Mouse (Mus musculus): ENCODE data around the gene Scnn1a. TPM values are rescaled to one million over a fixed set of nuclear protein-coding genes. Genes with fewer than 3 reads are reported as not detected.

Gene Scnn1a
- polyA plus RNA-seq, 2 experiments = 1.9 to 2.5 TPM

DNA sequence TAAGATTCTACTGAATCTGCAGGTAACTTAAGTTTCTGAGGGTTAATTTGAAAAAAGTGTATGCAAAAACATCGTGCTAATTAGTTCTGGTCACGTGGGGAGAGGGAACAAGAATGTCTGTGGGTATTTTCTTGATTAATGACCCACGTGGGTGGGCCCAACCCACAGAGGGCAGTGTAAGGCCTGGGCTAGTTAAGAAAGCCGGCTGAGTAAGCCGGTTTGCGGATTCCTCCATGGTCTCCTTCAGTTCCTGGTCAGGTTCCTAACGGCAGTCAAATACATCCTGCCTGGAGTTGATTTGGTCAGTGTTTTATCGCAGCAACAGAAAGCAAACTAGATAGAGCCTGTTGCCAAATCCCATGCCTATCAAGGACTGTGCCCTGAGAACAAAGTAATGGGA, 36.2 kb upstream of the Scnn1a start:
- no peak overlapping the region for H3K9ac ChIP-seq (ENCODE audit: low read depth, low read length, severe bottlenecking)
- WGBS = 36% methylated on average over 8 of the region's 8 CpGs

DNA sequence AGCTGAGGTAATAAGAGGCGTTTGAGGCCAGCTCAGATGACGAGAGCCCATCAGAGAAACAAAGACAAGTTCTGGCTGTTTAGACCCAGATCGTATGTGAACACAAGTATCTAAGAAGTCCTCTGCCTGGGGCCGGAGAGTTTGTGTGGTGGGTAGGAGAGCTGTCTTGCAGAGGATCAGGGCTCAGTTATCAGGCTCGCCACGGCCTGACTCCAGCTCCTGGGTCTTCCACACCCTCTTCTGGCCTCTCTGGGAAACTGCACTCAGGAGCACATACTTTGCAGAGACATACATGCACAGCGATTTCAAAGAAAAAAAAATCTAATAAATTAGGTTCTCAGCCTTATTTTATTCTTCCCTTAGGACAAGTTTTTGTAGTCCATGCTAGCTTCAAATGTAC, 35.7 kb upstream of the Scnn1a start:
- Histone ChIP-seq H3K27ac (replicated peaks; ENCODE audit: low read depth, low read length) (no peak overlapping the region), H3K4me2 (replicated peaks; ENCODE audit: low read depth, low read length, severe bottlenecking) (no peak overlapping the region), H3K4me3 (replicated peaks; ENCODE audit: low read length) (no peak overlapping the region), H3K9ac (ENCODE audit: low read depth, low read length, severe bottlenecking) (no peak overlapping the region), H3K27me3 (ENCODE audit: control insufficient read depth, insufficient read depth, low read length) (no peaks in the 10 kb centered on the region), H3K36me3 (ENCODE audit: control insufficient read depth, insufficient read depth, low read length) (no peaks in the 10 kb centered on the region), H3K4me1 (ENCODE audit: control insufficient read depth, insufficient read depth, low read length) (peaks cover 8% of the 10 kb centered on the region; the same call in 1 of the 2 replicates), H3K9me3 (ENCODE audit: control insufficient read depth, low read length) (no peaks in the 10 kb centered on the region)
- DNase-seq (ENCODE audit: low spot score) = no peak
- 91% methylated on average over 7 of the region's 7 CpGs for WGBS
- no peak for ATAC-seq (ENCODE audit: low FRiP score, low read depth)
- no peak for TF ChIP-seq POLR2A (IDR thresholded peaks at IDR 0.05; ENCODE audit: borderline replicate concordance, extremely low read depth, insufficient read depth, insufficient read length)

More for the DNA sequence above, 36.2 kb upstream of the Scnn1a start:
- DNase-seq (ENCODE audit: low spot score) (no peak), ATAC-seq (ENCODE audit: low FRiP score, low read depth) (no peak)
- H3K4me1 ChIP-seq (ENCODE audit: control insufficient read depth, insufficient read depth, low read length) = peaks cover 8% of the 10 kb centered on the region; the same call in 1 of the 2 replicates
- no peak overlapping the region for H3K4me2 ChIP-seq (replicated peaks; ENCODE audit: low read depth, low read length, severe bottlenecking)
- H3K36me3 ChIP-seq (ENCODE audit: control insufficient read depth, insufficient read depth, low read length) = no peaks in the 10 kb centered on the region
- TF ChIP-seq POLR2A (IDR thresholded peaks at IDR 0.05; ENCODE audit: borderline replicate concordance, extremely low read depth, insufficient read depth, insufficient read length) = no peak
- no peak overlapping the region for H3K4me3 ChIP-seq (replicated peaks; ENCODE audit: low read length)
- no peak overlapping the region for H3K27ac ChIP-seq (replicated peaks; ENCODE audit: low read depth, low read length)
- H3K27me3 ChIP-seq (ENCODE audit: control insufficient read depth, insufficient read depth, low read length) = no peaks in the 10 kb centered on the region
- H3K9me3 ChIP-seq (ENCODE audit: control insufficient read depth, low read length) = no peaks in the 10 kb centered on the region

DNA sequence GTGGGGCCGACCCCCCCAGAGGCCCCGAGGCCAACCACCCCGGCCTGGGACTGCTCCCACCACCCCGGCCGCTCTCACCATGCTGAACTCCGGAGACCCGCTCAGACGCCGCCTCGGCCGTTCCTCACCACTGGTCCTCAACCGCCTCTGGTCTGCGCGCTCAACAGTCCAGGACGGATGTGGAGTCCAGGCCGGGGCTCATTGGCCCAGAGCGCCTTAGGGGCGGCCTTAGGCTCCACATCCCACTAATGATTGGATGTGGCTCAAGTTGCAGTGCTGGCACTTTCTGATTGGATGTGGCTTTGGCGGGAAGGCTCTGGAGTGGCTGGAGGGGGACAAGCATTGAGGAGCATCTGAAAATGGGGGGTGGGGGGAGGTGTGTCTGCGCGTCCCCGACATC, 34.6 kb upstream of the Scnn1a start, which contains the start of gene Tuba3a:
TSS of gene Tuba3a (minus strand) at position 153 of the 400 bp plus-strand sequence.
- no peak within 1 kb of the TSS for H3K27ac ChIP-seq (replicated peaks; ENCODE audit: low read depth, low read length)
- 93% methylated on average over 21 of the region's 22 CpGs for WGBS

DNA sequence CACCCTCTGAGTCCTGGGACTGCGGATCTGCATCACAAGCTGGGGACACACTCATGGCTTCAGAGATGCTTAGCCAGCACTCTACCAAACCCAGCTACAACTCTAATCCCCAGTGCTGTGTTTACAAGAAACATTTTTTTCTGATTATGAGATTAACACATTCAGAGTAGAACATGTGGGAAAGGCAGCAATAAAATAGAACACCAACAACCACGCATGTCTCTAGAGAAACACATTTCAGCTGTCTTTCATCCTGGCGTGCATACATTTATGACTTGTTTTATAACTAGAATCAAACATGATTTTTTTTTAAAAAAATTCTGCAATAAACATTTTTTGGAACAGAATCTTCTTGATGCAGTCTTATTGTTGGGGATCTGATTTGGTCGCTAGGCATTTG, 33.5 kb upstream of the Scnn1a start:
- H3K27ac ChIP-seq (replicated peaks; ENCODE audit: low read depth, low read length) = no peak overlapping the region

More for the DNA sequence above, 34.6 kb upstream of the Scnn1a start, which contains the start of gene Tuba3a:
- DNase-seq (ENCODE audit: low spot score) (no peak), ATAC-seq (ENCODE audit: low FRiP score, low read depth) (no peak)
- Histone ChIP-seq H3K9me3 (ENCODE audit: control insufficient read depth, low read length) (no peaks in the 10 kb centered on the region), H3K9ac (ENCODE audit: low read depth, low read length, severe bottlenecking) (no peak within 1 kb of the TSS), H3K4me1 (ENCODE audit: control insufficient read depth, insufficient read depth, low read length) (peaks cover 8% of the 10 kb centered on the region; the same call in 1 of the 2 replicates), H3K27me3 (ENCODE audit: control insufficient read depth, insufficient read depth, low read length) (no peaks in the 10 kb centered on the region), H3K4me3 (replicated peaks; ENCODE audit: low read length) (no peak within 1 kb of the TSS), H3K36me3 (ENCODE audit: control insufficient read depth, insufficient read depth, low read length) (no peaks in the 10 kb centered on the region), H3K4me2 (replicated peaks; ENCODE audit: low read depth, low read length, severe bottlenecking) (no peak within 1 kb of the TSS)
- TF ChIP-seq POLR2A (IDR thresholded peaks at IDR 0.05; ENCODE audit: borderline replicate concordance, extremely low read depth, insufficient read depth, insufficient read length) = no peak

DNA sequence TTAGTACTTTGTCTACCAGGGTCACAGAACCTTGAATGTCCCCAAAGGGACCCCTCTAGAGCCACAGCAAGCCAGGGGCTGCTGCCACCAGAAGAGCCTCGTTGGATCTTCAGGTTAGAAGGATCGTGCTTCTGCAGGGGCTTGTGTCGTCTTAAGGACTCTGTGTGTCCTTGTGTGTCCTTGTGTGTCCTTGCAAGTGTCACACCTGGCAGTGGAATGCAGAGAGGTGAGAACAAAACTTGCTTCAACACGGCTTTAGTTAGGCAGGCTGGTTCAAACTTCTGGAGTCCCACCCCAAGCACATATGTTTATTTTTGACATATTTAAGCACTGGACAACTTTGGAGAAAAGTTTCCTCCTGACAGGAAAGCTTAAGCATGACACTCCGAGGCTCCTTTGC, 31.7 kb upstream of the Scnn1a start:
- H3K4me1 ChIP-seq (ENCODE audit: control insufficient read depth, insufficient read depth, low read length) = peaks cover 8% of the 10 kb centered on the region; the same call in 1 of the 2 replicates
- DNase-seq (ENCODE audit: low spot score) (no peak), ATAC-seq (ENCODE audit: low FRiP score, low read depth) (no peak)
- no peaks in the 10 kb centered on the region for H3K36me3 ChIP-seq (ENCODE audit: control insufficient read depth, insufficient read depth, low read length)
- H3K4me3 ChIP-seq (replicated peaks; ENCODE audit: low read length) = no peak overlapping the region
- H3K27me3 ChIP-seq (ENCODE audit: control insufficient read depth, insufficient read depth, low read length) = no peaks in the 10 kb centered on the region
- no peak overlapping the region for H3K4me2 ChIP-seq (replicated peaks; ENCODE audit: low read depth, low read length, severe bottlenecking)
- 79% methylated on average over 5 of the region's 5 CpGs for WGBS
- no peaks in the 10 kb centered on the region for H3K9me3 ChIP-seq (ENCODE audit: control insufficient read depth, low read length)
- TF ChIP-seq POLR2A (IDR thresholded peaks at IDR 0.05; ENCODE audit: borderline replicate concordance, extremely low read depth, insufficient read depth, insufficient read length) = no peak
- no peak overlapping the region for H3K9ac ChIP-seq (ENCODE audit: low read depth, low read length, severe bottlenecking)
- H3K27ac ChIP-seq (replicated peaks; ENCODE audit: low read depth, low read length) = no peak overlapping the region

More for the DNA sequence above, 33.5 kb upstream of the Scnn1a start:
- Histone ChIP-seq H3K9me3 (ENCODE audit: control insufficient read depth, low read length) (no peaks in the 10 kb centered on the region), H3K4me3 (replicated peaks; ENCODE audit: low read length) (no peak overlapping the region), H3K4me1 (ENCODE audit: control insufficient read depth, insufficient read depth, low read length) (peaks cover 8% of the 10 kb centered on the region; the same call in 1 of the 2 replicates), H3K4me2 (replicated peaks; ENCODE audit: low read depth, low read length, severe bottlenecking) (no peak overlapping the region), H3K27me3 (ENCODE audit: control insufficient read depth, insufficient read depth, low read length) (no peaks in the 10 kb centered on the region), H3K9ac (ENCODE audit: low read depth, low read length, severe bottlenecking) (no peak overlapping the region), H3K36me3 (ENCODE audit: control insufficient read depth, insufficient read depth, low read length) (no peaks in the 10 kb centered on the region)
- no peak for ATAC-seq (ENCODE audit: low FRiP score, low read depth)
- no peak for DNase-seq (ENCODE audit: low spot score)
- no peak for TF ChIP-seq POLR2A (IDR thresholded peaks at IDR 0.05; ENCODE audit: borderline replicate concordance, extremely low read depth, insufficient read depth, insufficient read length)
- 44% methylated on average over 4 of the region's 4 CpGs for WGBS
